Mouse (Mus musculus): Measurements from ENCODE around the gene Olfr679. TPM values are rescaled to one million over a fixed set of nuclear protein-coding genes. Genes with fewer than 3 reads are reported as not detected.
"Not testable (repeated sequence)": the region's sequence is repeated elsewhere in the genome, so short reads cannot be mapped to it uniquely, and the experiment has no call there.

Gene Olfr679
- not detected in 2 replicates for polyA plus RNA-seq (2015; fragmentation: Nextera tagmentation; extraction: Ambion mirVana)

- H3K4me2 ChIP-seq (replicated peaks), result no peak within 1 kb of the TSS
- H3K4me1 ChIP-seq (replicated peaks), result no peaks in the 10 kb centered on the region
- H3K27ac ChIP-seq, result no peak within 1 kb of the TSS
- H3K27me3 ChIP-seq (replicated peaks), result no peaks in the 10 kb centered on the region
- no peak within 1 kb of the TSS for H3K9ac ChIP-seq
- H3K9me3 ChIP-seq, result no peaks in the 10 kb centered on the region
- 45% methylated on average over 1 of the region's 1 CpGs for WGBS
- no peak within 1 kb of the TSS for H3K4me3 ChIP-seq (replicated peaks)
- no peak for ATAC-seq
- no peaks in the 10 kb centered on the region for H3K36me3 ChIP-seq
These were observed at the start of gene Olfr679 for GRCm38 (mm10) chr7:105080905-105081304. Gene Olfr679 (plus strand): TSS chr7:105081205.

GRCm38 (mm10) chr7:105032398-105032797 is 48.6 kb upstream of the Olfr679 start, which contains the start of gene Olfr676:
Gene Olfr676 (plus strand): TSS chr7:105032698.
- H3K27me3 ChIP-seq (replicated peaks), result no peaks in the 10 kb centered on the region
- no peak for ATAC-seq
- H3K27ac ChIP-seq, result no peak within 1 kb of the TSS
- H3K4me1 ChIP-seq (replicated peaks), result no peaks in the 10 kb centered on the region
- H3K4me3 ChIP-seq (replicated peaks), result no peak within 1 kb of the TSS
- no peak within 1 kb of the TSS for H3K9ac ChIP-seq
- H3K36me3 ChIP-seq, result no peaks in the 10 kb centered on the region
- no peaks in the 10 kb centered on the region for H3K9me3 ChIP-seq
- no peak within 1 kb of the TSS for H3K4me2 ChIP-seq (replicated peaks)

- H3K27ac ChIP-seq; H3K4me3 ChIP-seq (replicated peaks); H3K9me3 ChIP-seq; H3K4me2 ChIP-seq (replicated peaks); H3K9ac ChIP-seq; ATAC-seq; H3K27me3 ChIP-seq (replicated peaks); H3K4me1 ChIP-seq (replicated peaks); H3K36me3 ChIP-seq: not testable (repeated sequence)
- WGBS, result 45% methylated on average over 5 of the region's 5 CpGs
These were observed 47.2 kb upstream of the Olfr679 start for GRCm38 (mm10) chr7:105033836-105034235.

GRCm38 (mm10) chr7:105058951-105059350 is 22.1 kb upstream of the Olfr679 start:
- H3K9me3 ChIP-seq, result no peaks in the 10 kb centered on the region
- H3K4me1 ChIP-seq (replicated peaks), result no peaks in the 10 kb centered on the region
- H3K36me3 ChIP-seq, result no peaks in the 10 kb centered on the region
- no peaks in the 10 kb centered on the region for H3K27me3 ChIP-seq (replicated peaks)
- H3K4me2 ChIP-seq (replicated peaks), result no peak overlapping the region
- no peak overlapping the region for H3K27ac ChIP-seq
- H3K4me3 ChIP-seq (replicated peaks), result no peak overlapping the region
- ATAC-seq, result no peak
- H3K9ac ChIP-seq, result no peak overlapping the region

- H3K27ac ChIP-seq, result no peak within 1 kb of the TSS
- no peak within 1 kb of the TSS for H3K4me3 ChIP-seq (replicated peaks)
- no peak within 1 kb of the TSS for H3K9ac ChIP-seq
- no peaks in the 10 kb centered on the region for H3K27me3 ChIP-seq (replicated peaks)
- ATAC-seq, result no peak
- no peaks in the 10 kb centered on the region for H3K36me3 ChIP-seq
- no peaks in the 10 kb centered on the region for H3K4me1 ChIP-seq (replicated peaks)
- H3K4me2 ChIP-seq (replicated peaks), result no peak within 1 kb of the TSS
- no peaks in the 10 kb centered on the region for H3K9me3 ChIP-seq
- 96% methylated on average over 1 of the region's 1 CpGs for WGBS
These were observed 16.8 kb upstream of the Olfr679 start, which contains the start of gene Olfr678 for GRCm38 (mm10) chr7:105064175-105064574. Gene Olfr678 (plus strand): TSS chr7:105064475.

GRCm38 (mm10) chr7:105092717-105093116 is 11.7 kb downstream of the Olfr679 start, which contains the start of gene Olfr680-ps1:
Gene Olfr680-ps1 (minus strand): TSS chr7:105092817.
- H3K9me3 ChIP-seq, result not testable (repeated sequence)

GRCm38 (mm10) chr7:105116536-105116935 is 35.5 kb downstream of the Olfr679 start, which contains the start of gene Olfr681:
Gene Olfr681 (plus strand): TSS chr7:105116836.
- Histone ChIP-seq H3K9ac (no peak within 1 kb of the TSS), H3K4me2 (replicated peaks) (no peak within 1 kb of the TSS), H3K36me3 (no peaks in the 10 kb centered on the region), H3K27me3 (replicated peaks) (no peaks in the 10 kb centered on the region), H3K9me3 (no peaks in the 10 kb centered on the region), H3K27ac (no peak within 1 kb of the TSS), H3K4me1 (replicated peaks) (no peaks in the 10 kb centered on the region), H3K4me3 (replicated peaks) (no peak within 1 kb of the TSS)
- ATAC-seq, result no peak

More at GRCm38 (mm10) chr7:105092717-105093116, 11.7 kb downstream of the Olfr679 start, which contains the start of gene Olfr680-ps1:
- H3K4me1 ChIP-seq (replicated peaks); H3K4me3 ChIP-seq (replicated peaks); H3K27ac ChIP-seq; H3K27me3 ChIP-seq (replicated peaks); ATAC-seq; H3K4me2 ChIP-seq (replicated peaks); H3K36me3 ChIP-seq; H3K9ac ChIP-seq: not testable (repeated sequence)

Other genes starting within 250 kb of the Olfr679 start
- not detected in 2 replicates for gene Usp17lb, start 238.6 kb upstream of the Olfr679 start, polyA plus RNA-seq (2015; fragmentation: Nextera tagmentation; extraction: Ambion mirVana)
- not detected in 2 replicates for gene Usp17la, start 224.2 kb upstream of the Olfr679 start, polyA plus RNA-seq (2015; fragmentation: Nextera tagmentation; extraction: Ambion mirVana)
- gene Olfr665, start 203.2 kb upstream of the Olfr679 start, polyA plus RNA-seq (2015; fragmentation: Nextera tagmentation; extraction: Ambion mirVana), result not detected in 2 replicates
- gene Olfr666, start 185.3 kb upstream of the Olfr679 start, polyA plus RNA-seq (2015; fragmentation: Nextera tagmentation; extraction: Ambion mirVana), result not detected in 2 replicates
- gene Olfr667, start 159.7 kb upstream of the Olfr679 start, polyA plus RNA-seq (2015; fragmentation: Nextera tagmentation; extraction: Ambion mirVana), result not detected in 2 replicates
- not detected in 2 replicates for gene Olfr668, start 153.1 kb upstream of the Olfr679 start, polyA plus RNA-seq (2015; fragmentation: Nextera tagmentation; extraction: Ambion mirVana)
- not detected in 2 replicates for gene Olfr669, start 147.0 kb upstream of the Olfr679 start, polyA plus RNA-seq (2015; fragmentation: Nextera tagmentation; extraction: Ambion mirVana)
- gene Olfr670, start 118.6 kb upstream of the Olfr679 start, polyA plus RNA-seq (2015; fragmentation: Nextera tagmentation; extraction: Ambion mirVana), result not detected in 2 replicates
- gene Olfr671, start 102.1 kb upstream of the Olfr679 start, polyA plus RNA-seq (2015; fragmentation: Nextera tagmentation; extraction: Ambion mirVana), result not detected in 2 replicates
- not detected in 2 replicates for gene Olfr672, start 79.2 kb upstream of the Olfr679 start, polyA plus RNA-seq (2015; fragmentation: Nextera tagmentation; extraction: Ambion mirVana)
- gene Olfr675, start 52.7 kb upstream of the Olfr679 start, polyA plus RNA-seq (2015; fragmentation: Nextera tagmentation; extraction: Ambion mirVana), result not detected in 2 replicates
- not detected in 2 replicates for gene Olfr676, start 48.5 kb upstream of the Olfr679 start, polyA plus RNA-seq (2015; fragmentation: Nextera tagmentation; extraction: Ambion mirVana)
- gene Olfr677, start 29.8 kb upstream of the Olfr679 start, polyA plus RNA-seq (2015; fragmentation: Nextera tagmentation; extraction: Ambion mirVana), result not detected in 2 replicates
- not detected in 2 replicates for gene Olfr678, start 16.7 kb upstream of the Olfr679 start, polyA plus RNA-seq (2015; fragmentation: Nextera tagmentation; extraction: Ambion mirVana)
- not detected in 2 replicates for gene Olfr680-ps1, start 11.6 kb downstream of the Olfr679 start, polyA plus RNA-seq (2015; fragmentation: Nextera tagmentation; extraction: Ambion mirVana)
- gene Olfr681, start 35.6 kb downstream of the Olfr679 start, polyA plus RNA-seq (2015; fragmentation: Nextera tagmentation; extraction: Ambion mirVana), result not detected in 2 replicates
- not detected in 2 replicates for gene Olfr683, start 65.8 kb downstream of the Olfr679 start, polyA plus RNA-seq (2015; fragmentation: Nextera tagmentation; extraction: Ambion mirVana)
- gene Olfr684, start 82.4 kb downstream of the Olfr679 start, polyA plus RNA-seq (2015; fragmentation: Nextera tagmentation; extraction: Ambion mirVana), result not detected in 2 replicates
- gene Olfr685, start 104.8 kb downstream of the Olfr679 start, polyA plus RNA-seq (2015; fragmentation: Nextera tagmentation; extraction: Ambion mirVana), result not detected in 2 replicates
- not detected in 2 replicates for gene Olfr686, start 126.3 kb downstream of the Olfr679 start, polyA plus RNA-seq (2015; fragmentation: Nextera tagmentation; extraction: Ambion mirVana)
- not detected in 2 replicates for gene Olfr688, start 206.9 kb downstream of the Olfr679 start, polyA plus RNA-seq (2015; fragmentation: Nextera tagmentation; extraction: Ambion mirVana)
- gene Olfr689, start 230.0 kb downstream of the Olfr679 start, polyA plus RNA-seq (2015; fragmentation: Nextera tagmentation; extraction: Ambion mirVana), result not detected in 2 replicates